Mouse (Mus musculus) bone marrow, adult 2 months (tissue): Measurements from ENCODE around the gene Mmachc. TPM values are rescaled to one million over a fixed set of nuclear protein-coding genes. Genes with fewer than 3 reads are reported as not detected.
A peak's percentile ranks its signal among the peaks of the same experiment; 100 is the strongest.

ENCODE experiments used
- H3K27ac ChIP-seq: fragments of 200-500 bp; 2 replicates; pipeline ENCODE4 v1.5.1; 2012; ENCODE audit warnings: low read depth, mild to moderate bottlenecking, control low read depth, inconsistent platforms, low read length; ENCODE audit not compliant: control insufficient read depth, poor library complexity, insufficient read depth
- H3K4me1 ChIP-seq: fragments of 200-500 bp; 2 replicates; pipeline ENCODE4 v1.6.1; 2011; ENCODE audit warnings: low read length; ENCODE audit not compliant: control insufficient read depth, insufficient read depth
- H3K4me3 ChIP-seq: fragments of 200-500 bp; replicated peaks from 2 replicates; pipeline ENCODE3; 2011; ENCODE audit warnings: mild to moderate bottlenecking, low read depth, low read length, control low read depth; ENCODE audit not compliant: control insufficient read depth
- CTCF ChIP-seq: fragments of 200-500 bp; IDR thresholded peaks from 2 replicates; pipeline ENCODE4 v1.5.1; 2011; ENCODE audit warnings: low read length, control low read depth; ENCODE audit not compliant: control insufficient read depth, insufficient read depth
- POLR2A ChIP-seq: fragments of 200-500 bp; IDR thresholded peaks from 2 replicates; pipeline ENCODE4 v1.6.1; 2011; ENCODE audit warnings: low read depth, mild to moderate bottlenecking, control low read depth, low read length, borderline replicate concordance; ENCODE audit not compliant: control insufficient read depth
- WGBS: fragments of 180-500 bp; shearing (Covaris S2); methylation state at CpG from one replicate; pipeline ENCODE4 v1.1.7; 2018; 5-methylcytosine and 5-hydroxymethylcytosine counted together
- polyA plus RNA-seq: library from polyadenylated mRNA; stranded (reverse); fragments of >200 nt; gene quantifications from 2 replicates; pipeline ENCODE4 v1.2.4, GENCODE M21; 2011; ENCODE audit warnings: low replicate concordance; ENCODE audit not compliant: missing spikeins, insufficient read depth, insufficient read length

The Mmachc gene
- polyA plus RNA-seq: 3.4 and 8.6 TPM in 2 replicates

DNA sequence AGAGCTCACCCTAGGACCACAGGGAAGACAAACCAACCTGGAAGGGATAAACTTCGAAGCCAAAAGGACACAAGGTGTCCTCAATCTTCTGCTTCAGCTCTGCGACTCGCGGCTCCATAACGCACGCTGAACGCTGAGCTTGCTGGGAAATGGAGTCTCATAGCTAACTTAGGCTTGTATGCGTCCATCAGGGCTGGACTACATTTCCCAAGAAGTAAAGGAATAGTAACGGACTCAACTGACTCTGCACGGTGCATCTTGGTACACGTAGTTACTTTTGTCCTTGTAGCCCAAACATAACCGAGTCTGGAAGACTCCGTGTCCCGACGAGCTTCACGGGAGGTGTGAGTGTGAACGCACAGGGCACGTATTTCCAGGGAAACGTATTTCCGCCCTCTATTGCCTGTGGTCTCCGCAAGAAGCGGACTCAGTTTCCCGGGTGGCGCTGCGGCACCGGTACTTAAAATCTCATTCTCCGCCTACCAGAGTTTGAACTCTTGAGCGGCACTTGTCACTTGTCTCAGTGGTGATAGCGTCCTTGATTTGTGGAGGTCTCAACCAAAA is at the start of gene Mmachc, which contains the start of gene Ccdc163:
Gene Mmachc, minus strand, starts transcription at position 206 of the 564 bp plus-strand sequence.
Gene Ccdc163, plus strand, starts transcription at position 309 of the 564 bp plus-strand sequence.
- Histone ChIP-seq H3K4me3 (peak within 1 kb of the TSS; percentile 78), H3K4me1 (no peaks in the 10 kb centered on the region; the same call in none of the 2 replicates), H3K27ac (no peak within 1 kb of the TSS)
- TF ChIP-seq POLR2A (0 out of 2 replicates have a peak, but pooled peaks have one; percentile 29), CTCF (no peak; the same call in 1 of the 2 replicates)
- WGBS: under 1% methylated on average over 29 of the region's 29 CpGs

DNA sequence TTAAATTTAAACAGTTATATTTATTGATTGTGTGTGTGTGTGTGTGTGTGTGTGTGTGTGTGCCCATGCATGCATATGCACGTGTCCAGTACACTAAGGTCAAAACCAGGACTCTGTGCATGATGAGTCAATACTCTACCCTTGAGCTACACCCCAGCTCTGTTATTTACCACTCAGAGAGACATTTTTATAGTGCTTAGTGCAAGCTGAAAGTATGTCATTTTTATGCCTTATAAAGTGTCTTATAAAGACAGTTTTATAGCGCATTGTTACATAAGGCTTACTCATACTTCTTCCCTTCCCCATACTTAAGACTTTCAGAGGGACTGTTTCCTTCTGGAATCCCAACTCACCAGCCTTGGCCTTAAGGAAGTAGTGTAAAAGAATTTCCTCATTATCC is 41.5 kb upstream of the Mmachc start:
- TF ChIP-seq POLR2A (no peak), CTCF (no peak)
- Histone ChIP-seq H3K4me3 (no peak overlapping the region), H3K27ac (no peak overlapping the region), H3K4me1 (no peaks in the 10 kb centered on the region; the same call in 1 of the 2 replicates)
- 88% methylated on average over 2 of the region's 2 CpGs for WGBS

GRCm38 (mm10) chr4:116738972-116739751 is 31.0 kb upstream of the Mmachc start:
- whole genome bisulfite sequencing: 55% methylated on average over 9 of the region's 9 CpGs
- no peaks in the 10 kb centered on the region for H3K4me1 ChIP-seq
- H3K27ac ChIP-seq: no peak overlapping the region
- H3K4me3 ChIP-seq: no peak overlapping the region
- no peak for TF ChIP-seq POLR2A
- no peak for TF ChIP-seq CTCF

- Histone ChIP-seq H3K27ac (no peak overlapping the region), H3K4me3 (no peak overlapping the region), H3K4me1 (no peaks in the 10 kb centered on the region; the same call in 1 of the 2 replicates)
- TF ChIP-seq CTCF (no peak), POLR2A (no peak)
- WGBS: 72% methylated on average over 2 of the region's 2 CpGs
Measured at GRCm38 (mm10) chr4:116734996-116735395, 26.8 kb upstream of the Mmachc start.

GRCm38 (mm10) chr4:116732355-116732754 is 24.1 kb upstream of the Mmachc start:
- no peak overlapping the region for H3K4me3 ChIP-seq
- TF ChIP-seq POLR2A (no peak), CTCF (no peak)
- 82% methylated on average over 5 of the region's 5 CpGs for WGBS
- H3K27ac ChIP-seq: no peak overlapping the region
- H3K4me1 ChIP-seq: no peaks in the 10 kb centered on the region; the same call in 1 of the 2 replicates

- no peak overlapping the region for H3K27ac ChIP-seq
- no peaks in the 10 kb centered on the region; the same call in 1 of the 2 replicates for H3K4me1 ChIP-seq
- no peak for TF ChIP-seq POLR2A
- TF ChIP-seq CTCF: no peak
- 80% methylated on average over 9 of the region's 9 CpGs for WGBS
- no peak overlapping the region for H3K4me3 ChIP-seq
Measured at GRCm38 (mm10) chr4:116731077-116731476, 22.9 kb upstream of the Mmachc start.

- TF ChIP-seq POLR2A: no peak
- no peak for TF ChIP-seq CTCF
- no peaks in the 10 kb centered on the region; the same call in 1 of the 2 replicates for H3K4me1 ChIP-seq
- 75% methylated on average over 3 of the region's 3 CpGs for WGBS
- H3K4me3 ChIP-seq: no peak overlapping the region
- H3K27ac ChIP-seq: no peak overlapping the region
Measured at GRCm38 (mm10) chr4:116729532-116729931, 21.3 kb upstream of the Mmachc start.

GRCm38 (mm10) chr4:116727401-116727800 is 19.2 kb upstream of the Mmachc start:
- TF ChIP-seq POLR2A: no peak
- TF ChIP-seq CTCF: no peak
- WGBS: 88% methylated on average over 3 of the region's 3 CpGs
- H3K4me1 ChIP-seq: no peaks in the 10 kb centered on the region; the same call in 1 of the 2 replicates
- no peak overlapping the region for H3K27ac ChIP-seq
- no peak overlapping the region for H3K4me3 ChIP-seq
